Mouse (Mus musculus) limb, embryonic 11.5 days (tissue): ENCODE measurements around the gene Hist1h4b. TPM values are rescaled to one million over a fixed set of nuclear protein-coding genes. Genes with fewer than 3 reads are reported as not detected.
A peak's percentile ranks its signal among the peaks of the same experiment; 100 is the strongest.
"Not testable (repeated sequence)": the region's sequence is repeated elsewhere in the genome, so short reads cannot be mapped to it uniquely, and the experiment has no call there.

Experiments used
- ATAC-seq: fragments of 200-750 bp; cut with Nextera tagmentation; 2 replicates; pipeline ENCODE4 v1.8.0; 2017; ENCODE audit warnings: low read depth; ENCODE audit not compliant: insufficient number of reproducible peaks, low FRiP score, low TSS enrichment
- DNase-seq: peaks from one replicate; pipeline ENCODE4 v3.0.0-alpha.2; 2015; ENCODE audit warnings: low spot score
- H3K27ac ChIP-seq: fragments of 300-500 bp; sonication (generic); replicated peaks from 2 replicates; pipeline ENCODE4 v1.5.1; 2014; ENCODE audit warnings: low read depth, mild to moderate bottlenecking, low read length
- H3K27me3 ChIP-seq: fragments of 300-500 bp; sonication (generic); 2 replicates; pipeline ENCODE4 v1.6.1; 2014; ENCODE audit warnings: mild to moderate bottlenecking, low read length, mixed read lengths; ENCODE audit not compliant: control insufficient read depth, insufficient read depth
- H3K36me3 ChIP-seq: fragments of 300-500 bp; sonication (generic); 2 replicates; pipeline ENCODE4 v1.6.1; 2014; ENCODE audit warnings: mild to moderate bottlenecking, low read length, moderate library complexity, mixed read lengths; ENCODE audit not compliant: control insufficient read depth, insufficient read depth
- H3K4me1 ChIP-seq: fragments of 300-500 bp; sonication (generic); 2 replicates; pipeline ENCODE4 v1.6.1; 2014; ENCODE audit warnings: low read length, mixed read lengths; ENCODE audit not compliant: control insufficient read depth, insufficient read depth
- H3K4me2 ChIP-seq: fragments of 300-500 bp; sonication (generic); 2 replicates; pipeline ENCODE4 v1.6.1; 2014; ENCODE audit warnings: low read depth, mild to moderate bottlenecking, moderate library complexity; ENCODE audit not compliant: severe bottlenecking
- H3K4me3 ChIP-seq: fragments of 300-500 bp; sonication (generic); 2 replicates; pipeline ENCODE4 v1.5.1; 2014; ENCODE audit warnings: low read depth, low read length
- H3K9ac ChIP-seq: fragments of 300-500 bp; sonication (generic); 2 replicates; pipeline ENCODE4 v1.6.1; 2014; ENCODE audit warnings: mild to moderate bottlenecking, low read length
- H3K9me3 ChIP-seq: fragments of 300-500 bp; sonication (generic); 2 replicates; pipeline ENCODE4 v1.6.1; 2016; ENCODE audit warnings: low read length; ENCODE audit not compliant: control insufficient read depth
- WGBS: fragments of 180-500 bp; shearing (Covaris S2); extraction: QIAGEN DNeasy Blood & Tissue Kit; methylation state at CpG from one replicate; pipeline ENCODE4 v1.1.7; 2014; 5-methylcytosine and 5-hydroxymethylcytosine counted together
- polyA plus RNA-seq: library from polyadenylated mRNA; unstranded; fragments of >200 nt; fragmentation: Nextera tagmentation; extraction: Ambion mirVana; gene quantifications from 2 replicates; pipeline ENCODE4 v1.2.1, GENCODE M21; 2014

Hist1h4b gene
- polyA plus RNA-seq, 1 experiment from 2014 or later, result 6.3 TPM

- 87% methylated on average over 5 of the region's 5 CpGs for WGBS
- peak overlapping the region; percentile 79 for H3K27ac ChIP-seq
- H3K4me2 ChIP-seq, result no peak overlapping the region
- H3K4me1 ChIP-seq, result peaks cover 3% of the 10 kb centered on the region; the same call in 1 of the 2 replicates
- H3K4me3 ChIP-seq, result no peak overlapping the region
- no peaks in the 10 kb centered on the region for H3K36me3 ChIP-seq
- H3K9ac ChIP-seq, result no peak overlapping the region
- no peak for DNase-seq
- no peak for ATAC-seq
- no peaks in the 10 kb centered on the region for H3K9me3 ChIP-seq
- H3K27me3 ChIP-seq, result no peaks in the 10 kb centered on the region
Observed at GRCm38 (mm10) chr13:23749563-23750121, 7.2 kb upstream of the Hist1h4b start.

- H3K4me1 ChIP-seq, H3K9me3 ChIP-seq, H3K27me3 ChIP-seq, H3K36me3 ChIP-seq: not testable (repeated sequence)
- Histone ChIP-seq H3K4me2 (peak within 1 kb of the TSS; percentile 57), H3K4me3 (peak within 1 kb of the TSS; percentile 38), H3K27ac (peak within 1 kb of the TSS; percentile 96), H3K9ac (peak within 1 kb of the TSS; percentile 68)
- peak; percentile 50; the same call in 1 of the 2 replicates for ATAC-seq
- WGBS, result 3% methylated on average over 26 of the region's 47 CpGs
- peak; percentile 84 for DNase-seq
Observed at GRCm38 (mm10) chr13:23750839-23751477, 5.9 kb upstream of the Hist1h4b start, which contains the start of gene Hist1h2ab. Hist1h2ab (plus strand) TSS chr13:23751126.

- ATAC-seq, result no peak; the same call in 1 of the 2 replicates
- peak; percentile 62 for DNase-seq
Observed at GRCm38 (mm10) chr13:23751478-23751956, 5.3 kb upstream of the Hist1h4b start.

GRCm38 (mm10) chr13:23752067-23752741, 4.6 kb upstream of the Hist1h4b start, which contains the start of gene Hist1h3b:
Hist1h3b (plus strand) TSS chr13:23752267.
- H3K36me3 ChIP-seq, H3K9me3 ChIP-seq, H3K4me1 ChIP-seq, H3K27me3 ChIP-seq: not testable (repeated sequence)
- H3K27ac ChIP-seq, result peak within 1 kb of the TSS; percentile 96
- DNase-seq, result peak; percentile 94
- under 1% methylated on average over 15 of the region's 47 CpGs for WGBS
- ATAC-seq, result peak; percentile 90
- H3K4me2 ChIP-seq, result peak within 1 kb of the TSS; percentile 57
- peak within 1 kb of the TSS; percentile 38 for H3K4me3 ChIP-seq
- peak within 1 kb of the TSS; percentile 72 for H3K9ac ChIP-seq

More at GRCm38 (mm10) chr13:23751478-23751956, 5.3 kb upstream of the Hist1h4b start:
- 1% methylated on average over 11 of the region's 11 CpGs for WGBS
- Histone ChIP-seq H3K27me3 (no peaks in the 10 kb centered on the region), H3K9me3 (no peaks in the 10 kb centered on the region), H3K4me1 (peaks cover 3% of the 10 kb centered on the region; the same call in 1 of the 2 replicates), H3K36me3 (no peaks in the 10 kb centered on the region), H3K9ac (peak overlapping the region; percentile 68), H3K27ac (peak overlapping the region; percentile 96), H3K4me3 (peak overlapping the region; percentile 38), H3K4me2 (peak overlapping the region; percentile 57)

- no peak for ATAC-seq
- Histone ChIP-seq H3K4me1 (peaks cover 6% of the 10 kb centered on the region; the same call in 1 of the 2 replicates), H3K9me3 (no peaks in the 10 kb centered on the region), H3K4me2 (peak overlapping the region; percentile 56), H3K4me3 (peak overlapping the region; percentile 27), H3K9ac (peak overlapping the region; percentile 72), H3K36me3 (no peaks in the 10 kb centered on the region), H3K27me3 (no peaks in the 10 kb centered on the region), H3K27ac (peak overlapping the region; percentile 83)
- 6% methylated on average over 6 of the region's 6 CpGs for WGBS
- DNase-seq, result no peak
Observed at GRCm38 (mm10) chr13:23752742-23753172, 4.1 kb upstream of the Hist1h4b start.

- peaks cover 6% of the 10 kb centered on the region; the same call in 1 of the 2 replicates for H3K4me1 ChIP-seq
- peak overlapping the region; percentile 83 for H3K27ac ChIP-seq
- H3K4me2 ChIP-seq, result peak overlapping the region; percentile 56
- no peak overlapping the region for H3K9ac ChIP-seq
- H3K36me3 ChIP-seq, result no peaks in the 10 kb centered on the region
- H3K27me3 ChIP-seq, result no peaks in the 10 kb centered on the region
- no peak overlapping the region for H3K4me3 ChIP-seq
- ATAC-seq (no peak), DNase-seq (no peak)
- H3K9me3 ChIP-seq, result no peaks in the 10 kb centered on the region
- WGBS, result 63% methylated on average over 4 of the region's 4 CpGs
Observed at GRCm38 (mm10) chr13:23753314-23754078, 3.3 kb upstream of the Hist1h4b start.

- no peak for DNase-seq
- Histone ChIP-seq H3K9ac (no peak overlapping the region), H3K27me3 (no peaks in the 10 kb centered on the region), H3K4me1 (peaks cover 6% of the 10 kb centered on the region; the same call in 1 of the 2 replicates), H3K27ac (no peak overlapping the region), H3K4me2 (no peak overlapping the region), H3K9me3 (no peaks in the 10 kb centered on the region), H3K36me3 (no peaks in the 10 kb centered on the region), H3K4me3 (no peak overlapping the region)
- no peak for ATAC-seq
Observed at GRCm38 (mm10) chr13:23755000-23755399, 1.8 kb upstream of the Hist1h4b start.
